Mouse (Mus musculus): ENCODE measurements around the gene Rbm20. TPM values are rescaled to one million over a fixed set of nuclear protein-coding genes. Genes with fewer than 3 reads are reported as not detected.
"Not testable (repeated sequence)": the region's sequence is repeated elsewhere in the genome, so short reads cannot be mapped to it uniquely, and the experiment has no call there.

Rbm20 gene
- total RNA-seq (2021), result 10 to 100 TPM; 61.5 to 72.2 TPM
- long read RNA-seq, experiment 1, full-length matches to known transcripts, result 3 of 34 reads
- long read RNA-seq, experiment 1, partial matches to known transcripts, result 25 of 34 reads
- long read RNA-seq, experiment 1, other reads (novel, unspliced or antisense), result 6 of 34 reads
- long read RNA-seq, experiment 2, full-length matches to known transcripts, result 4 of 44 reads
- long read RNA-seq, experiment 2, partial matches to known transcripts, result 23 of 44 reads
- long read RNA-seq, experiment 2, other reads (novel, unspliced or antisense), result 17 of 44 reads

GRCm38 (mm10) chr19:53676718-53677634, at the start of gene Rbm20:
Gene Rbm20 (plus strand): TSS chr19:53677306.
- intact Hi-C loops (cut with DNase I; ENCODE audit: low total_unique reads), result no loop called here
- peak; percentile 74 for DNase-seq

DNA sequence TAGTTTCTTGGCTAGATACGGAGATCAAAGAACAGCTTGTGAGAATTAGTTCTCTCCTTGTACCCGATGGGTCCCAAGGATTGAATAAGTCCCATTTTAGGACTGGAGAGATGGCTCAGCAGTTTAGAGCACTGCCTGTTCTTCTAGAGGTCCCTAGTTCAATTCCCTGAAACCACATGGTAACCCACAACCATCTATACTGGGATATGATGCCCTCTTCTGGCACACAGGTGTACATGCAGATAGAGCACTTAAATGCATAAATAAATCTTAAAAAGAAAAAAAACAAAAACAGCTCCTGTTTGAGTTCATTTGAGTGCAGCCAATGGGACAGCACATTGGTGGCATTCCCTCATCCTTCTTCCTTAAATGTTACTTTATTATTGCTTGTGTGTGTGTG, 39.1 kb upstream of the Rbm20 start:
- intact Hi-C loops (cut with DNase I; ENCODE audit: low total_unique reads), result no loop called here
- DNase-seq, result no peak

- DNase-seq, result no peak
- intact Hi-C loops (cut with DNase I; ENCODE audit: low total_unique reads), result no loop called here
Measured at GRCm38 (mm10) chr19:53638727-53639126, 38.4 kb upstream of the Rbm20 start.

DNA sequence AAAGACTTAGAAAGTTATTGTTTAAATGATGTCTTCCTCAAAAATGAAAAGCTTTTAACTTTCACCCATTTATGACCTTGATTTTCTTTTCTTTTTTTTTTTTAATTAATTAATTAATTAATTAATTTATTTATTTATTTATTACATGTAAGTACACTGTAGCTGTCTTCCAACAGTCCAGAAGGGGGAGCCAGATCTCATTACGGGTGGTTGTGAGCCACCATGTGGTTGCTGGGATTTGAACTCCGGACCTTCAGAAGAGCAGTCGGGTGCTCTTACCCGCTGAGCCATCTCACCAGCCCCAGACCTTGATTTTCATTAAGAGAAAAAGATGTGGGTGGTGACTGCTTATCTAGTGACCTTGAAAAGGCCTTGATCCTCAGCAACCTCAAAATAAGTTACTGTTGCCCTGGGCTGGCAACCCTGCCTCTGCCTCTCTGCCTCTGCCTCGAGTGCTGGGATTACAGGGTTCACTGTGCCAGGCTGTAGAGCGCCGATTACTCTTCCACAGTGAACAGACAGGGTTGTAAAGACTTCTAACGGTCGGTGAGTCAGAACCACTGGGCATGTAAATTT, 33.0 kb upstream of the Rbm20 start:
- intact Hi-C loops (cut with DNase I; ENCODE audit: low total_unique reads), result loop anchor here (5.0 to 10.0 kb wide), 2 partner anchors 42 to 271 kb away; partner anchors contain the start of gene Smc3
- DNase-seq, result no peak

DNA sequence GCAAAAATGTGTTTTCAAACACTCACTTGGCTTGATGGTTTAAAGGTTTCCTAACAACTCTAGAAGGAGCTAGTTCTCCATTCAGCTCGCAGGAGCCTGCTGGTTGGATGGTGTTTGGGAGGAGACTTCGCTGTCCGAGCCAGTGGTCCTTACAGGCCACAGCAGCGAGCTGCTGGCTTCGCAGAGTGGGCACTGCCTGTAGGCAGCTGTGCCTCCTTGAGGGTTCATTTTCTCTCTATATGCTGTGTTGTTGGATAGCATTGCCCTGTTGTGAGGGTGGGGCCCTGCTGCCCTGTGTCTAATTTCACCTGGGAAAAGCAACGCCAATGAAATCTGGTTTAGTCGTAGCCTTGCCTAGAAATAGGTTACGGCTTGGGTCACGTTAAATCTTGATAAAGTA, 29.8 kb upstream of the Rbm20 start:
- intact Hi-C loops (cut with DNase I; ENCODE audit: low total_unique reads), result loop anchor here (10.0 kb wide), 1 partner anchor 268 kb away; no protein-coding TSS in a partner anchor
- DNase-seq, result no peak

DNA sequence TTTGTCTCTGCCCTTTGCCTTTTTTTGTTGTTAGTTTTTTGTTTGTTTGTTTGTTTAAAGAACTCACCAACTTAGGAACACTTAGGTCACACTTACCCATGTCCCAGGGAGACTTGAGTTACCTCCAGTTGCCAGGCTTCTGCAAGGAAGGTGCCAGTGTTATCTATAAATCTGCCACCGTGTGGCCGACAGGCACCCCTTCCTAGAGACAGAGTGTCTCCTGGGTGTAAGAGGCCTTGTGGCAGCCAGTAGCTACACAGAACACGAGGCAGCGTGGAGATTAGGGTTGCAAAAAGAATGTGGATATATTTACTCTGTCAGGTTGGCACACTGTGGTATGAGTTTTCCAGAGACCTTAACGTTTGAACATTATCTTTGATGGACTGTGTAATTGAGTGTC, 29.1 kb upstream of the Rbm20 start:
- intact Hi-C loops (cut with DNase I; ENCODE audit: low total_unique reads), result loop anchor here (10.0 kb wide), 1 partner anchor 267 kb away; no protein-coding TSS in a partner anchor
- no peak for DNase-seq

DNA sequence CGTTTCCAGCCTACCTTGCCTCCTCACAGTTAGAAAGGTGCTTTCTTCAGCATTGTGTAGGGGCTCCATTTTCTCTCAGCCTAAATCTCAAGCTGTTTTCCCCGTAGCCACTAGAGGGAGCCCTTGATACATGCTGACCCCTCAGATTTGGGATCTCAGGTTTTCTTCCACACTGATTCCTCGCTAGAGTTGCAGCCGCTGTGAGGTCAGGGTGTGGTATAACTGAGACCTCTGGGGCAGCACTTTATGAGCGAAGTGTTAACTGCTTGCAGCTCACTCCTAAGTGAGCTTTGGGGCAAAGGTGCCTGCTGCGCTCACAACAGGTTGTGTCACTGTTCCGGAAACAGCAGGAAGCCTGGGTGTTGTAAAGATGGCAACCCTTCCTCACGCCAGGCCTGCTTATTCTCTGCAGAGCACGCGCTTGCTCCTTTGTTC, 28.3 kb upstream of the Rbm20 start:
- peak; percentile 66 for DNase-seq
- intact Hi-C loops (cut with DNase I; ENCODE audit: low total_unique reads), result loop anchor here (10.0 kb wide), 1 partner anchor 266 kb away; no protein-coding TSS in a partner anchor

GRCm38 (mm10) chr19:53649361-53649760, 27.7 kb upstream of the Rbm20 start:
- intact Hi-C loops (cut with DNase I; ENCODE audit: low total_unique reads), result loop anchor here (10.0 kb wide), 1 partner anchor 265 kb away; no protein-coding TSS in a partner anchor
- DNase-seq, result no peak

- intact Hi-C loops (cut with DNase I; ENCODE audit: low total_unique reads), result loop anchor here (10.0 kb wide), 3 partner anchors 55 to 265 kb away; no protein-coding TSS in a partner anchor
- DNase-seq, result no peak
Measured at GRCm38 (mm10) chr19:53649802-53650201, 27.3 kb upstream of the Rbm20 start.

DNA sequence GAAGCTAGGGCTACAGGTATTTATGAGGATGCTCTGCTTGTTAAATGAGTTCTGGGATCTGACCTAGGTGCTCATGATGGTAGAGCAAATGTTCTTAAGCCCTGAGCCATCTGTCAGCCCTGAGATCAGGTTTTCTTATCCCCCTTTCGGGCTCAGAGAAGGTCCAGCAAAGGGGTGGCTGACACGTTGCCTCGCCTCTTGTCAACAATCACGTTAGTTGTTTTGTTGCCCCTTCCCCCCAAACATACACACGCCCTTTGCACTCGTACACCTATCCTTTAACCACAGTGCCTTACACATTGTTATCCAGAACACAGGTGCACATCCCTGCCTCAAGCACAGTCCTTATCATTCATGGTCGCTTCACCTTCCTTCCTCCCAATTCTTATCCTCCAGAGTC, 26.2 kb upstream of the Rbm20 start:
- DNase-seq, result no peak
- intact Hi-C loops (cut with DNase I; ENCODE audit: low total_unique reads), result loop anchor here (10.0 kb wide), 2 partner anchors 54 to 104 kb away; no protein-coding TSS in a partner anchor

GRCm38 (mm10) chr19:53652267-53652666, 24.8 kb upstream of the Rbm20 start:
- intact Hi-C loops (cut with DNase I; ENCODE audit: low total_unique reads), result loop anchor here (10.0 kb wide), 2 partner anchors 53 to 103 kb away; no protein-coding TSS in a partner anchor
- DNase-seq, result no peak

- intact Hi-C loops (cut with DNase I; ENCODE audit: low total_unique reads), result loop anchor here (10.0 kb wide), 2 partner anchors 51 to 101 kb away; no protein-coding TSS in a partner anchor
- peak; percentile 55 for DNase-seq
Measured at GRCm38 (mm10) chr19:53653624-53654467, 23.3 kb upstream of the Rbm20 start.

GRCm38 (mm10) chr19:53656443-53656842, 20.7 kb upstream of the Rbm20 start:
- intact Hi-C loops (cut with DNase I; ENCODE audit: low total_unique reads), result loop anchor here (10.0 kb wide), 2 partner anchors 48 to 98 kb away; no protein-coding TSS in a partner anchor
- DNase-seq, result not testable (repeated sequence)

- DNase-seq, result no peak
- intact Hi-C loops (cut with DNase I; ENCODE audit: low total_unique reads), result loop anchor here (10.0 kb wide), 2 partner anchors 47 to 97 kb away; no protein-coding TSS in a partner anchor
Measured at GRCm38 (mm10) chr19:53657437-53657836, 19.7 kb upstream of the Rbm20 start.

GRCm38 (mm10) chr19:53660722-53661420, 16.2 kb upstream of the Rbm20 start:
- intact Hi-C loops (cut with DNase I; ENCODE audit: low total_unique reads), result no loop called here
- no peak for DNase-seq

DNA sequence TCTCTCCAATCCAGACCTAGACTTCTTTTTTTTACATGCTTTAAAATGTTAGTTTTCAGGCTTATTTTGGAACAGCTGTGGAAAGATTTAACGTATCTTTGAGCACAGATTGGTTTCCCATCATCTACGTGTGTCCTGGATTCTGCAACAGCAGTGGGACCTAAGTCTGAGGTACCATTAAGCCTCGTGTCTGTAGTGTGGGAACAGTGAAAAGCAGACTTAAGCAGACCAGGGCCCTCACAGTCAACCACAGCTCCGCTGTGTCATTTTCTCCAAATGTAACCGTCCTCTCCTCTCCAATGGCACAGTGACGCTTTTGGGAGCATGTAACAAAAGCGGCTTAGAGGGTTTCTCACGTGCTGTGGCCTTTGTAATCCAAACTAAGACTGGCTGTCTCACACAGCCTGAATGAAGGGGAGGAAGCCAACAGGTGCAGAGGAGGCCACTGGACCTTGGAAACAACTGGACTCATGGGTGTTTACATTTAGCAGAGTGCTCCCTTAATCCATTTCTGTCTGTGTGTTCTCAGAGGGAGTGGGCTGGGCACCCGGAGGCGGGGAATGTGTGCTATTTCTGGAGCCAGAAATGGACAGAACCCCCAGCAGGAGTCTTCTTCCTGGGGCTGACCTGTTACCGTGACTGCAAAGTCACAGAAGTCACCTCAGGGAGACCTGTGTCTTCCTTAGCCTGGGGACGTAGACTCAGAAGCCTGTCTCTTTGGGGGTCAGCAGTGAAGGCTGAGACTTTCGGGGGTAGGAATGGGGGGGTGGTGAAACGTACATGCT, 15.0 kb upstream of the Rbm20 start:
- intact Hi-C loops (cut with DNase I; ENCODE audit: low total_unique reads), result no loop called here
- no peak for DNase-seq

DNA sequence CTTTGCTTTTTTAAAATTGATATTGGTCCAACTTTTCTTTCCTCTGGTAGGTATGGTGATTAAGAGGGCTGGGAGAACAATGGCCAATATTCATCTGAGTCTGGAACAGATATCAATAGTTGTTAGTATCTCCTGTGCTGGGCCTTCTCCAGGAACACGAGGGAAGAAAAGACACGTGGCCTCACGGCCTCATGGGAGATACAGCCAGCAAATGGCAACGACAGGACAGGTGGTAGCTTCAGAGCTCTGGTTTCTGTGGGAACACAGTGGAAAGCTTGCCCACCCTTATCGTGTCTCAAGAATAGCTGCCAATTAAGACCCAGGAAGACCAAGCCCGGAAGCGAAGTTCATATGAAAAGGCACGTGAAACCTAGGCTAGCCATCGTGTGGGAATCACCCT, 12.3 kb upstream of the Rbm20 start:
- no peak for DNase-seq
- intact Hi-C loops (cut with DNase I; ENCODE audit: low total_unique reads), result no loop called here

Measured in gastrocnemius, postnatal 14 days (tissue).